9 mouse cellular contexts compared by ENCODE assay signal in the genomic region with DNA sequence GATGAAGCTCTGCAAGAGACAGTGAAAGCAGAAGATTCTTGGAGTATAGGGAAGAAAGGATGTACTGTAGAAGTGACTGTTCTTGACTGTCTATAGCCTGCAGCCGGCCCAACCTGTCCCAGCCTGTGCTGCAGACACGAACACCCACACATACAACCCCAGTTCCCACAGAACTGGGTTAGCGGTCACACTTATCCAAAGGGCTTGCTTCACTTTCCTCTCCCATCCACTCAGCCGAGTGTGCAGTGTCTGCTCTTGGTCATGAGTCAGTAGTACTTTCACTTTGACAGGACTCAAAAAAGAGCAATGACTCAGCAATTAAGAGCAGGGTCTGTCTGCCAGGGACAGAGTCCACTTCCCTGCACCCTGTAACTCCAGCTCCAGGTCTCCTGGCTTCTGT. TPM values are rescaled to one million over a fixed set of nuclear protein-coding genes. Genes with fewer than 3 reads are reported as not detected.
DNase-seq lines count a peak whose midpoint lies in the region; ATAC-seq lines count a peak whose summit lies in the region.
"Had no signal": no experiment of that assay in that cellular context is flagged by ENCODE, and none has a peak within 500 bp of the region (broad histone marks: within the 10 kb centered on the region; RNA-seq: fewer than 3 reads in every experiment).

No protein-coding gene starts in this region.

- peak; percentile 76 for ATAC-seq in liver, embryonic 15.5 days (ENCODE audit: insufficient read depth)

- no peaks in the 10 kb centered on the region for H3K9me3 ChIP-seq in liver, embryonic 15.5 days (replicated peaks)

- H3K4me3 ChIP-seq in brown adipose tissue, adult 24 weeks (ENCODE audit: insufficient read depth, low read depth, low read length) = no peak overlapping the region
- no peak overlapping the region for H3K4me3 ChIP-seq in liver, embryonic 15.5 days (replicated peaks)

- peak; percentile 15 for DNase-seq in kidney, adult 11 months
- DNase-seq in kidney, postnatal 10 days = no peak
- DNase-seq in CD4-positive helper T cell, adult 2 months (ENCODE audit: low read depth, low spot score) = peak; percentile 18
- DNase-seq in embryo, embryonic 9.5 days (ENCODE audit: extremely low spot score) = no peak
- no peak for DNase-seq in urinary bladder, postnatal 4 days (ENCODE audit: low spot score in 2 of 2)
- no peak for DNase-seq in cerebellum, adult 11 months
- DNase-seq: adrenal gland, postnatal 25 days had no signal

- WGBS in liver, embryonic 15.5 days (ENCODE audit: insufficient replicate concordance) = 58% methylated on average over 4 of the region's 4 CpGs

- peak overlapping the region; percentile 52 for H3K4me2 ChIP-seq in liver, embryonic 15.5 days

- H3K36me3 ChIP-seq in liver, embryonic 15.5 days (replicated peaks) = peaks cover 47% of the 10 kb centered on the region

- no peaks in the 10 kb centered on the region for H3K27me3 ChIP-seq in liver, embryonic 15.5 days

- peak overlapping the region; percentile 49; the same call in 1 of the 2 replicates for H3K27ac ChIP-seq in brown adipose tissue, adult 24 weeks (replicated peaks; ENCODE audit: low read depth, low read length)
- peak overlapping the region; percentile 77 for H3K27ac ChIP-seq in liver, embryonic 15.5 days (replicated peaks)

- H3K9ac ChIP-seq in liver, embryonic 15.5 days = 0 out of 2 replicates have a peak overlapping the region, but pooled peaks have one; percentile 6

- H3K4me1 ChIP-seq in brown adipose tissue, adult 24 weeks (ENCODE audit: control insufficient read depth, insufficient read depth, insufficient read length, low read length) = peaks cover 4% of the 10 kb centered on the region; the same call in 1 of the 2 replicates
- H3K4me1 ChIP-seq in liver, embryonic 15.5 days (replicated peaks) = peaks cover 32% of the 10 kb centered on the region

RNA-seq across cellular contexts. Expression of a gene that starts 23.8 kb away (rescaled TPM):
- polyA plus RNA-seq in brown adipose tissue, adult 24 weeks (2012; ENCODE audit: insufficient read depth, insufficient read length, missing spikeins) = 7.4 and 9.1 TPM in 2 replicates
- 17.9 and 18.4 TPM in 2 replicates for polyA plus RNA-seq in liver, embryonic 15.5 days (2015; fragmentation: Nextera tagmentation; extraction: Ambion mirVana)

RNA-seq across cellular contexts. Expression of a gene that starts 41.5 kb away (rescaled TPM):
- not detected in 2 replicates for polyA plus RNA-seq in brown adipose tissue, adult 24 weeks (2012; ENCODE audit: insufficient read depth, insufficient read length, missing spikeins)
- polyA plus RNA-seq in liver, embryonic 15.5 days (2015; fragmentation: Nextera tagmentation; extraction: Ambion mirVana) = not detected in 2 replicates

RNA-seq across cellular contexts. Expression of a gene that starts 42.8 kb away (rescaled TPM):
- 3,086 and 3,202 TPM in 2 replicates for polyA plus RNA-seq in brown adipose tissue, adult 24 weeks (2012; ENCODE audit: insufficient read depth, insufficient read length, missing spikeins)
- 535 and 580 TPM in 2 replicates for polyA plus RNA-seq in liver, embryonic 15.5 days (2015; fragmentation: Nextera tagmentation; extraction: Ambion mirVana)

RNA-seq across cellular contexts. Expression of a gene that starts 43.2 kb away (rescaled TPM):
- 30.6 and 31.6 TPM in 2 replicates for polyA plus RNA-seq in brown adipose tissue, adult 24 weeks (2012; ENCODE audit: insufficient read depth, insufficient read length, missing spikeins)
- 22.4 and 22.5 TPM in 2 replicates for polyA plus RNA-seq in liver, embryonic 15.5 days (2015; fragmentation: Nextera tagmentation; extraction: Ambion mirVana)

Comparison
In these comparisons a context has a peak if more than half of its experiments do, and no peak if none do; other contexts are left out.
1. DNase-seq: peak in kidney, adult 11 months (single experiment) and CD4-positive helper T cell, adult 2 months (single experiment); none in kidney, postnatal 10 days (single experiment), embryo, embryonic 9.5 days (single experiment), urinary bladder, postnatal 4 days (0 of 2) and cerebellum, adult 11 months (single experiment).